In genomic region chr6:128227438-128228017, GRCm38 (mm10) we compare ENCODE assay signal across 9 mouse cellular contexts.
A peak's percentile ranks its signal among the peaks of the same experiment; 100 is the strongest.
DNase-seq lines count a peak whose midpoint lies in the region; ATAC-seq and TF ChIP-seq lines count a peak whose summit lies in the region.
"Had no signal": no experiment of that assay in that cellular context is flagged by ENCODE, and none has a peak within 500 bp of the region (broad histone marks: within the 10 kb centered on the region; RNA-seq: fewer than 3 reads in every experiment).

No protein-coding gene starts in this region.

- peak; percentile 44 for DNase-seq in hindbrain, embryonic 10.5 days (ENCODE audit: low spot score)
- DNase-seq in kidney, postnatal 0 days (ENCODE audit: low spot score), result peak; percentile 66
- DNase-seq in lung, postnatal 36 days, result peak; percentile 48
- no peak for DNase-seq in urinary bladder, postnatal 25 days (ENCODE audit: low spot score)

- H3K4me1 ChIP-seq in hindbrain, embryonic 10.5 days (replicated peaks), result 0 out of 2 replicates have a peak, but pooled peaks cover 13% of the 10 kb centered on the region
- no peaks in the 10 kb centered on the region for H3K4me1 ChIP-seq in hindbrain, embryonic 13.5 days (replicated peaks)
- no peaks in the 10 kb centered on the region; the same call in 1 of the 2 replicates for H3K4me1 ChIP-seq in bone marrow, adult 2 months (ENCODE audit: control insufficient read depth, insufficient read depth, low read length)
- peaks cover 2% of the 10 kb centered on the region; the same call in 1 of the 2 replicates for H3K4me1 ChIP-seq in forebrain, embryonic 16.5 days (replicated peaks; ENCODE audit: control insufficient read depth, insufficient read depth, low read length)
- H3K4me1 ChIP-seq in kidney, postnatal 0 days (replicated peaks; ENCODE audit: insufficient read depth, low read length), result no peaks in the 10 kb centered on the region
- H3K4me1 ChIP-seq in small intestine, adult 2 months (ENCODE audit: control insufficient read depth, insufficient read depth, insufficient read length, low read length), result no peaks in the 10 kb centered on the region

- WGBS in hindbrain, embryonic 10.5 days, result 22% methylated on average over 8 of the region's 8 CpGs
- WGBS in hindbrain, embryonic 13.5 days, result 23% methylated on average over 8 of the region's 8 CpGs
- 26% methylated on average over 8 of the region's 8 CpGs for WGBS in bone marrow, adult 2 months
- WGBS in forebrain, embryonic 16.5 days, result 18% methylated on average over 8 of the region's 8 CpGs
- WGBS in kidney, postnatal 0 days, result 23% methylated on average over 8 of the region's 8 CpGs
- 48% methylated on average over 8 of the region's 8 CpGs for WGBS in small intestine, adult 2 months

- H3K4me2 ChIP-seq in hindbrain, embryonic 13.5 days, result no peak overlapping the region
- H3K4me2 ChIP-seq in forebrain, embryonic 16.5 days (ENCODE audit: low read length), result no peak overlapping the region
- H3K4me2 ChIP-seq in kidney, postnatal 0 days (ENCODE audit: low read length), result peak overlapping the region; percentile 28; the same call in 1 of the 2 replicates

- no peak for ATAC-seq in hindbrain, embryonic 13.5 days (ENCODE audit: low FRiP score)
- ATAC-seq in forebrain, embryonic 16.5 days, result peak; percentile 68
- ATAC-seq in kidney, postnatal 0 days (replicated peaks; ENCODE audit: low FRiP score, low read depth), result peak; percentile 59; the same call in 1 of the 2 replicates

- no peak overlapping the region for H3K4me3 ChIP-seq in hindbrain, embryonic 10.5 days
- H3K4me3 ChIP-seq in hindbrain, embryonic 13.5 days, result no peak overlapping the region
- H3K4me3 ChIP-seq in bone marrow, adult 2 months (replicated peaks; ENCODE audit: control insufficient read depth, low read depth, low read length), result no peak overlapping the region
- H3K4me3 ChIP-seq in forebrain, embryonic 16.5 days (replicated peaks; ENCODE audit: low read length), result no peak overlapping the region
- H3K4me3 ChIP-seq in kidney, postnatal 0 days (replicated peaks; ENCODE audit: low read depth, low read length), result no peak overlapping the region
- no peak overlapping the region for H3K4me3 ChIP-seq in small intestine, adult 2 months (ENCODE audit: low read depth, low read length)
- H3K4me3 ChIP-seq: erythroblast, embryonic 14.5 days had no signal

- no peak overlapping the region for H3K9ac ChIP-seq in hindbrain, embryonic 13.5 days
- no peak overlapping the region for H3K9ac ChIP-seq in forebrain, embryonic 16.5 days (replicated peaks; ENCODE audit: low read depth, low read length)
- H3K9ac ChIP-seq in kidney, postnatal 0 days (ENCODE audit: low read depth, low read length), result no peak overlapping the region

- H3K36me3 ChIP-seq in hindbrain, embryonic 10.5 days, result no peaks in the 10 kb centered on the region
- H3K36me3 ChIP-seq in hindbrain, embryonic 13.5 days, result no peaks in the 10 kb centered on the region
- no peaks in the 10 kb centered on the region for H3K36me3 ChIP-seq in forebrain, embryonic 16.5 days (ENCODE audit: control insufficient read depth, insufficient read depth)
- H3K36me3 ChIP-seq in kidney, postnatal 0 days (ENCODE audit: insufficient read depth, low read length), result no peaks in the 10 kb centered on the region
- H3K36me3 ChIP-seq in small intestine, adult 2 months (ENCODE audit: control insufficient read depth, insufficient read depth, low read length), result no peaks in the 10 kb centered on the region

- TF ChIP-seq POLR2A in bone marrow, adult 2 months (IDR thresholded peaks at IDR 0.05; ENCODE audit: borderline replicate concordance, control insufficient read depth, low read depth, low read length), result no peak
- no peak for TF ChIP-seq POLR2A in small intestine, adult 2 months (IDR thresholded peaks at IDR 0.05; ENCODE audit: low read depth, low read length)

- H3K27ac ChIP-seq in hindbrain, embryonic 10.5 days, result no peak overlapping the region
- no peak overlapping the region for H3K27ac ChIP-seq in hindbrain, embryonic 13.5 days
- no peak overlapping the region for H3K27ac ChIP-seq in bone marrow, adult 2 months (ENCODE audit: control insufficient read depth, insufficient read depth, low read depth, low read length, poor library complexity)
- H3K27ac ChIP-seq in forebrain, embryonic 16.5 days (ENCODE audit: low read length), result no peak overlapping the region
- H3K27ac ChIP-seq in kidney, postnatal 0 days, result no peak overlapping the region
- H3K27ac ChIP-seq in small intestine, adult 2 months (ENCODE audit: insufficient read depth, low read depth, low read length), result no peak overlapping the region

- no peaks in the 10 kb centered on the region for H3K9me3 ChIP-seq in hindbrain, embryonic 10.5 days
- H3K9me3 ChIP-seq in hindbrain, embryonic 13.5 days, result no peaks in the 10 kb centered on the region
- H3K9me3 ChIP-seq in forebrain, embryonic 16.5 days (ENCODE audit: control insufficient read depth, low read length), result no peaks in the 10 kb centered on the region
- H3K9me3 ChIP-seq in kidney, postnatal 0 days (replicated peaks; ENCODE audit: low read length), result no peaks in the 10 kb centered on the region

- 0 out of 2 replicates have a peak, but pooled peaks have one; percentile 23 for TF ChIP-seq CTCF in bone marrow, adult 2 months (IDR thresholded peaks at IDR 0.05; ENCODE audit: control insufficient read depth, insufficient read depth, low read length)
- TF ChIP-seq CTCF in kidney, postnatal 0 days (IDR thresholded peaks at IDR 0.05; ENCODE audit: low read depth), result peak; percentile 67
- TF ChIP-seq CTCF in small intestine, adult 2 months (IDR thresholded peaks at IDR 0.05; ENCODE audit: extremely low read depth, insufficient read length, insufficient replicate concordance, low read depth, low read length), result peak; percentile 21; the same call in 1 of the 2 replicates

- no peaks in the 10 kb centered on the region for H3K27me3 ChIP-seq in hindbrain, embryonic 10.5 days (ENCODE audit: insufficient read depth, poor library complexity, severe bottlenecking)
- no peaks in the 10 kb centered on the region for H3K27me3 ChIP-seq in hindbrain, embryonic 13.5 days
- H3K27me3 ChIP-seq in forebrain, embryonic 16.5 days (replicated peaks; ENCODE audit: control insufficient read depth, insufficient read depth, low read length), result no peaks in the 10 kb centered on the region
- H3K27me3 ChIP-seq in kidney, postnatal 0 days (ENCODE audit: insufficient read depth, low read length), result no peaks in the 10 kb centered on the region
- H3K27me3 ChIP-seq in small intestine, adult 2 months (ENCODE audit: control insufficient read depth, insufficient read depth, low read length), result no peaks in the 10 kb centered on the region
